Mouse (Mus musculus) G1E (cell line): Measurements from ENCODE around the gene Kmt2b.

Experiments used
- CTCF ChIP-seq: IDR thresholded peaks from 2 replicates; pipeline ENCODE4 v1.5.1; 2012; ENCODE audit warnings: low read depth, low read length, inconsistent platforms, mixed read lengths
- GATA2 ChIP-seq: IDR thresholded peaks from 2 replicates; pipeline ENCODE4 v1.6.1; 2012; ENCODE audit warnings: low read depth, low read length, inconsistent platforms, borderline replicate concordance
- POLR2AphosphoS5 ChIP-seq: IDR thresholded peaks from 2 replicates; pipeline ENCODE4 v1.6.1; 2012; ENCODE audit warnings: low read depth, low read length, inconsistent platforms; ENCODE audit not compliant: insufficient replicate concordance
- TAL1 ChIP-seq: conservative IDR thresholded peaks from 2 replicates; pipeline ENCODE4 v1.6.1; 2012; ENCODE audit warnings: low read depth, low read length, inconsistent platforms, mixed read lengths

- no peak for TF ChIP-seq TAL1
- no peak for TF ChIP-seq CTCF
- no peak for TF ChIP-seq GATA2
- no peak for TF ChIP-seq POLR2AphosphoS5
Observed at GRCm38 (mm10) chr7:30610043-30610442, 21.5 kb upstream of the Kmt2b start.
